Mouse (Mus musculus): ENCODE measurements around the gene Scrn3.

- TF ChIP-seq POLR2A (IDR thresholded peaks at IDR 0.05; ENCODE audit: extremely low read depth, insufficient read depth, low read length): no peak
- no peak for TF ChIP-seq CTCF (IDR thresholded peaks at IDR 0.05; ENCODE audit: low read depth, low read length)
Measured at GRCm38 (mm10) chr2:73267818-73268217, 44.6 kb upstream of the Scrn3 start.

Measured in liver, adult 2 months (tissue).